Mouse (Mus musculus): ENCODE measurements around the gene Chchd6. TPM values are rescaled to one million over a fixed set of nuclear protein-coding genes. Genes with fewer than 3 reads are reported as not detected.

Chchd6 gene
- polyA plus RNA-seq, 1 experiment from 2014 or later, result 66.9 TPM

DNA sequence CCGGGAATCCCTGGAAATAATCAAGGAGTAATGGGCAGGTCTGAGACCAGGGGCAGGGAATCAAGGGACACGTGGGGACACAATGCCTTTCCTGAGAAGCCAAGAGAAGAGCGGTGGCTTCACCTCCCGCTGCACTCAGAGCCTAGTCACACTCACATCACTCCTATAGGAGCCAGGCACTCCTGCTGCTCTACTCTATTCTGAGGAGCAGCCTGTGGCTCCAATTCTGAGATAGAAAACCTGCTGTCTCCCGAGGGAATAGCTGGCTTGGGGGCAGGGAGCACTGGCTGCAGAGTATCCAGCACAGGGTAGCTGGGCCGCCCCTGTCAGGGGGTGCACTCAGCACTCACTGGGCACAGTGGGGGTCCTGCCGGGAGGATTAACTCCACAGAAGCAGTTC, 239.8 kb downstream of the Chchd6 start:
- DNase-seq (ENCODE audit: low spot score) (no peak), ATAC-seq (ENCODE audit: insufficient number of reproducible peaks, low FRiP score, low TSS enrichment, low read depth) (no peak)
- Histone ChIP-seq H3K9me3 (ENCODE audit: control insufficient read depth, low read length) (no peaks in the 10 kb centered on the region), H3K4me2 (ENCODE audit: low read depth, severe bottlenecking) (no peak overlapping the region), H3K36me3 (ENCODE audit: control insufficient read depth, insufficient read depth, low read length) (peaks cover 10% of the 10 kb centered on the region), H3K4me3 (ENCODE audit: low read depth, low read length) (no peak overlapping the region), H3K27ac (replicated peaks; ENCODE audit: low read depth, low read length) (no peak overlapping the region), H3K27me3 (ENCODE audit: control insufficient read depth, insufficient read depth, low read length) (no peaks in the 10 kb centered on the region), H3K4me1 (ENCODE audit: control insufficient read depth, insufficient read depth, low read length) (peaks cover 24% of the 10 kb centered on the region), H3K9ac (ENCODE audit: low read length) (no peak overlapping the region)
- 60% methylated on average over 7 of the region's 7 CpGs for WGBS

DNA sequence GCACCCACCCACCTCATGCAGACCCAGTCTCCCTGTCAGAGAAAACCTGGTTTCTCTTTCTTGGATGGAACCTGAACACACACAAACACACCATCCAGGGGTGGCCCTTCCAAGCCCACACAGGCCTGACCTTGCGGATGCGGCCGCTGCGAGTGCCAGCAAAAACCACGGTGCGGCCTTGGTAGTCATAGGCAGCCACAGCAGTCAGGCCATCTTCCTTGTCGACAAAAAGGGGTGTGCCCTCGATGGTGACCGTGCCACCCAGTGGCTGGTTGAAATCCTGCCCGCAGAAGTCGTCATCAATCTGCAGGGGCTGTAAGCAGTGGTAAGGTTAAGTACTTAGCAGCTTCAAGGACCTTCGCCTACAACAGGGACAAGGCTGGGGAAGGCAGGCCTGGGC, 240.7 kb downstream of the Chchd6 start:
- Histone ChIP-seq H3K4me3 (ENCODE audit: low read depth, low read length) (no peak overlapping the region), H3K4me2 (ENCODE audit: low read depth, severe bottlenecking) (no peak overlapping the region), H3K27ac (replicated peaks; ENCODE audit: low read depth, low read length) (no peak overlapping the region), H3K4me1 (ENCODE audit: control insufficient read depth, insufficient read depth, low read length) (peaks cover 15% of the 10 kb centered on the region), H3K27me3 (ENCODE audit: control insufficient read depth, insufficient read depth, low read length) (no peaks in the 10 kb centered on the region), H3K36me3 (ENCODE audit: control insufficient read depth, insufficient read depth, low read length) (peaks cover 12% of the 10 kb centered on the region), H3K9me3 (ENCODE audit: control insufficient read depth, low read length) (no peaks in the 10 kb centered on the region), H3K9ac (ENCODE audit: low read length) (no peak overlapping the region)
- no peak for DNase-seq (ENCODE audit: low spot score)
- ATAC-seq (ENCODE audit: insufficient number of reproducible peaks, low FRiP score, low TSS enrichment, low read depth), result no peak
- WGBS, result 89% methylated on average over 12 of the region's 12 CpGs

DNA sequence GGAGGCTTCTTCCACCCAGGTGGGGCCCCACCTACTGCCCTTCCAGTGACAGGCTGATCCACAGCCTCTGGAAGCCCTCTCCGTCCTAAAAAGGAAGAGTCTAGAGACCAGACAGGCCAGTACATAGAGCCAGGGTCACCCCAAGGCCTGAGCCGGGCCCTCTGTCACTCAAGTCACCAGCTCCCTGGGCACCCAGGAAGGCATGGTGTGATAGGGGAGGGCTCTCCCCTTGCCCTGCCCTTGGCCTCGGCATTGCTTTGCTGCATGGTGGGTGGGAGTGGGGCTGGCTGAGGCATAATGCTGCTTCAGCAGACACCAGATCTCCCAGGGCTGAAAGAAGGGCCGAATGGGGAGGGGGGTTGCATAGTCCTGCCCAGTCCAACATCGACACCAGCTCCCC, 241.4 kb downstream of the Chchd6 start:
- peaks cover 15% of the 10 kb centered on the region for H3K4me1 ChIP-seq (ENCODE audit: control insufficient read depth, insufficient read depth, low read length)
- H3K9ac ChIP-seq (ENCODE audit: low read length), result no peak overlapping the region
- ATAC-seq (ENCODE audit: insufficient number of reproducible peaks, low FRiP score, low TSS enrichment, low read depth) (no peak), DNase-seq (ENCODE audit: low spot score) (no peak)
- H3K36me3 ChIP-seq (ENCODE audit: control insufficient read depth, insufficient read depth, low read length), result peaks cover 15% of the 10 kb centered on the region
- WGBS, result 87% methylated on average over 5 of the region's 5 CpGs
- no peak overlapping the region for H3K4me3 ChIP-seq (ENCODE audit: low read depth, low read length)
- no peaks in the 10 kb centered on the region for H3K9me3 ChIP-seq (ENCODE audit: control insufficient read depth, low read length)
- no peaks in the 10 kb centered on the region for H3K27me3 ChIP-seq (ENCODE audit: control insufficient read depth, insufficient read depth, low read length)
- H3K27ac ChIP-seq (replicated peaks; ENCODE audit: low read depth, low read length), result no peak overlapping the region
- no peak overlapping the region for H3K4me2 ChIP-seq (ENCODE audit: low read depth, severe bottlenecking)

DNA sequence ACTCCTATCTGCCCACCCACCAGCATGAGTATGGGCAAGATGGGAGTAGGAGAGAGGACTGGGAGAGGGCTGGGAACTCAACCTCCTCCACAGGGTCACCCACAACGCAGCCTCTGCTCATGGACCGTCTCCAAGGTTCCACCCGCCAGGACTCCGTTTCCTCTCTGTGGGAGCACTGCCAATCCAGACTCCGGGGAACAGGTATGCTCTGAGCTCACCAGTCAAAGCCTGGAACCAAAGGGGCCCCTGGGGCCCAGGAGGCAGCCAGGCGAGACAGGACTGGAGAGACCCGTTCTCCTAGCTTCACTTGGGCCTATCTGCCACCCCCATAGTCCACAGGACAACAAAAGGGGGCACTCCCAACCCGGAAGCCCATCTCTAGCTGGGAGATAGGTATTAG, 242.4 kb downstream of the Chchd6 start:
- WGBS, result 90% methylated on average over 8 of the region's 8 CpGs
- Histone ChIP-seq H3K9me3 (ENCODE audit: control insufficient read depth, low read length) (no peaks in the 10 kb centered on the region), H3K27ac (replicated peaks; ENCODE audit: low read depth, low read length) (peak overlapping the region; percentile 53; the same call in 1 of the 2 replicates), H3K4me2 (ENCODE audit: low read depth, severe bottlenecking) (no peak overlapping the region), H3K36me3 (ENCODE audit: control insufficient read depth, insufficient read depth, low read length) (peaks cover 17% of the 10 kb centered on the region), H3K27me3 (ENCODE audit: control insufficient read depth, insufficient read depth, low read length) (no peaks in the 10 kb centered on the region), H3K4me1 (ENCODE audit: control insufficient read depth, insufficient read depth, low read length) (peaks cover 15% of the 10 kb centered on the region), H3K9ac (ENCODE audit: low read length) (no peak overlapping the region), H3K4me3 (ENCODE audit: low read depth, low read length) (no peak overlapping the region)
- DNase-seq (ENCODE audit: low spot score) (no peak), ATAC-seq (ENCODE audit: insufficient number of reproducible peaks, low FRiP score, low TSS enrichment, low read depth) (no peak)

DNA sequence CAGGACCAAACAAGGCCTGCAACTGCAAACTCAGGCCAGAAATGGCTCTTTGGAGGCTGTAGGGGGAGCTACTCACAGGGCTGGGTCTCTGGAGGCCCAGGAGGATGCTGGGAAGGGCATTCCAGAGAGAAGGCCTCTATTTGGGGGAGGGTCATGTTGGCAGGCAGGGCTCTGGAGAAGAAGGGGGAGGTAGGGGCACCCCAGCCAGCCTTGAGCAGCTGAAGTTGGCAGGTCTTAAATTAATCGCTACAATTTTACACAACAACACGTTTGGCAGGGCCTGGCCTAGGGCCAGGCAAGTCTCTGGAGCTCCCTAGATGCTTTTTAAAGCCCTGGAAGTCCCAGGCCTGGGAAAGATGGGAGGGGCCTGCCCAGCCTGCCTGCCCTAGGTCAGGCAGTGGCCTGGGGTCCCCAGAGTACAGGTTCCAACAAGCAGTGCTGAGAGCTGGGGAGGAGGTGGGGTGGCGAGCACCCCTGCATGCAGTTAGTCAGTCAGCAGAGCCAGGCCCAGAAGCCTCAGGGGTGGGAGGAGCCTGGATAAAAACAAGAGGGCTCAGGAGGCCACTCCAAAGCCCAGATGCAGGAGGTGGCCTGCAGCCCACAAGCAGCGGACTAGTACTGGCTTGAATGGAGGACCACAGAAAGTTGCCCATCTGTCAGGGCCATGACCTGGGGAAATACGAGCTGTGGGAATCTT, 243.9 kb downstream of the Chchd6 start:
- Histone ChIP-seq H3K27me3 (ENCODE audit: control insufficient read depth, insufficient read depth, low read length) (no peaks in the 10 kb centered on the region), H3K27ac (replicated peaks; ENCODE audit: low read depth, low read length) (peak overlapping the region; percentile 53), H3K36me3 (ENCODE audit: control insufficient read depth, insufficient read depth, low read length) (peaks cover 12% of the 10 kb centered on the region), H3K9ac (ENCODE audit: low read length) (no peak overlapping the region), H3K9me3 (ENCODE audit: control insufficient read depth, low read length) (no peaks in the 10 kb centered on the region), H3K4me3 (ENCODE audit: low read depth, low read length) (no peak overlapping the region), H3K4me1 (ENCODE audit: control insufficient read depth, insufficient read depth, low read length) (peaks cover 15% of the 10 kb centered on the region), H3K4me2 (ENCODE audit: low read depth, severe bottlenecking) (no peak overlapping the region; the same call in 1 of the 2 replicates)
- DNase-seq (ENCODE audit: low spot score) (peak; percentile 53), ATAC-seq (ENCODE audit: insufficient number of reproducible peaks, low FRiP score, low TSS enrichment, low read depth) (peak; percentile 85)
- 23% methylated on average over 5 of the region's 5 CpGs for WGBS

DNA sequence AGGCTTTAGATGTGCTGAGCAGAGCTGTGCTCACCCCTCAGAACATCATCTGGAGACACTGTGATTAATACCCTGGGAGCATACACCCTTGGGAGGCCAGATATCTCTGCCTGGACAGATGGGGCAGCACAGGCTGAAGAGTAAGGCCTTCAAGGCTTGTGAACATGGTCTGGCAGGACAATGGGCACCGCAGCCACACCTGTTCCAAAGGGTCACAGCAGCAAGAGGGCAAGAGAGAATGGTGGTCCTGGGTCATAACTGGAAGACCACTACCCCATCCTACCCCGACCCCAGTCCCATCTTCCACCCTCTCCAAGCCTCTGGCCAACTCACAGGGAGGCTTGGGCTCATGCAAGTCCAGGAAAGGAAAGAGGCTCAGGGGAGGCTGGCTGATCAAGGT, 244.9 kb downstream of the Chchd6 start:
- Histone ChIP-seq H3K4me1 (ENCODE audit: control insufficient read depth, insufficient read depth, low read length) (peaks cover 22% of the 10 kb centered on the region), H3K36me3 (ENCODE audit: control insufficient read depth, insufficient read depth, low read length) (peaks cover 11% of the 10 kb centered on the region), H3K4me3 (ENCODE audit: low read depth, low read length) (no peak overlapping the region), H3K9ac (ENCODE audit: low read length) (no peak overlapping the region), H3K27me3 (ENCODE audit: control insufficient read depth, insufficient read depth, low read length) (no peaks in the 10 kb centered on the region), H3K4me2 (ENCODE audit: low read depth, severe bottlenecking) (no peak overlapping the region), H3K27ac (replicated peaks; ENCODE audit: low read depth, low read length) (no peak overlapping the region; the same call in 1 of the 2 replicates), H3K9me3 (ENCODE audit: control insufficient read depth, low read length) (no peaks in the 10 kb centered on the region)
- ATAC-seq (ENCODE audit: insufficient number of reproducible peaks, low FRiP score, low TSS enrichment, low read depth) (no peak), DNase-seq (ENCODE audit: low spot score) (no peak)
- 96% methylated on average over 2 of the region's 2 CpGs for WGBS

DNA sequence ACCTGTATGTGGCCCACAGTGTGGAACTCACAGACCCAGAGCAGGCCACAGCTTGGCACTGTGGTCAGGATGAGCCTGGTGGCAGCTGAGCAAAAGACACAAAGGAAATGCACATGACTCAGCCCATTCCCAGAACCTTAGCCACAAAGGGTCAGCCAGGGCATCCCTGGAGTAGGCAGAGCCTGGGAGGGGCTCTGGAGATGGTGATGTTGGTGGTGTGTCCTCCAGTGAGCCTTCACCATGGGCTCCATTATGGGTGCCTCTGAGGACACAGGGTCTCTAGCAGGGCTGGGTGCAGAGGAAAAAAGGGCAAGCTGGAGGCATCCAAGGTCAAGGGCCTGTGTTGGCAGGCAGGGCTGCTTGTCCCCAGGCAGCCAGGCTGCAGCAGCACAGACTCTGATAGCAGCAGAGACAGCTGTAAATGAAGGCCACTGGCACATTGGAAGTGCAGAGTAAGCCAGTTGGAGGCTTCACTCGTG, 245.4 kb downstream of the Chchd6 start:
- 81% methylated on average over 1 of the region's 1 CpGs for WGBS
- H3K4me2 ChIP-seq (ENCODE audit: low read depth, severe bottlenecking), result no peak overlapping the region
- no peak overlapping the region for H3K9ac ChIP-seq (ENCODE audit: low read length)
- no peak overlapping the region for H3K27ac ChIP-seq (replicated peaks; ENCODE audit: low read depth, low read length)
- H3K9me3 ChIP-seq (ENCODE audit: control insufficient read depth, low read length), result no peaks in the 10 kb centered on the region
- DNase-seq (ENCODE audit: low spot score) (no peak), ATAC-seq (ENCODE audit: insufficient number of reproducible peaks, low FRiP score, low TSS enrichment, low read depth) (no peak)
- H3K4me1 ChIP-seq (ENCODE audit: control insufficient read depth, insufficient read depth, low read length), result peaks cover 26% of the 10 kb centered on the region
- peaks cover 11% of the 10 kb centered on the region for H3K36me3 ChIP-seq (ENCODE audit: control insufficient read depth, insufficient read depth, low read length)
- H3K27me3 ChIP-seq (ENCODE audit: control insufficient read depth, insufficient read depth, low read length), result no peaks in the 10 kb centered on the region
- no peak overlapping the region for H3K4me3 ChIP-seq (ENCODE audit: low read depth, low read length)

DNA sequence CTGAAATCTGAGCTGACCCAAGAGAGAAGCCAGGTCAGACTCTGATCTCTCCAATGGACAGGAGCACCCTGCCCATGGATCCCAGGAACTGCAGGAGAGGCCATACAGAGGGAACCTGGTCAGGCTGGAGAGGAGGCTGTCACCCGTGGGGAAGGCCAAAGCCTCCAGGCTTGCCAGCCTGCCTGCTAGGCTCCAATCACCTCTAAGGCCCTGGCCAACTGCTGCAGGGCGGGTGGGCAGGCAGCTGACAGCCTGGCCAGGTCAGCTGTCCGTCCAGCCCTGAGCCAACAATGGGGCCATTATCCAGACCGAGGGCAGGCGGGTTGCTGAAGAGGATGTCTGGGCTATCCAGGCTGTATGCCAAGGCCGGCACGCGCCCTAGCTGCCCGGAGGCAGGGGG, 247.1 kb downstream of the Chchd6 start:
- Histone ChIP-seq H3K36me3 (ENCODE audit: control insufficient read depth, insufficient read depth, low read length) (peaks cover 9% of the 10 kb centered on the region), H3K4me1 (ENCODE audit: control insufficient read depth, insufficient read depth, low read length) (peaks cover 38% of the 10 kb centered on the region), H3K27me3 (ENCODE audit: control insufficient read depth, insufficient read depth, low read length) (no peaks in the 10 kb centered on the region), H3K27ac (replicated peaks; ENCODE audit: low read depth, low read length) (no peak overlapping the region), H3K4me2 (ENCODE audit: low read depth, severe bottlenecking) (no peak overlapping the region), H3K9me3 (ENCODE audit: control insufficient read depth, low read length) (no peaks in the 10 kb centered on the region), H3K9ac (ENCODE audit: low read length) (no peak overlapping the region), H3K4me3 (ENCODE audit: low read depth, low read length) (no peak overlapping the region)
- ATAC-seq (ENCODE audit: insufficient number of reproducible peaks, low FRiP score, low TSS enrichment, low read depth) (no peak), DNase-seq (ENCODE audit: low spot score) (no peak)
- 85% methylated on average over 9 of the region's 9 CpGs for WGBS

DNA sequence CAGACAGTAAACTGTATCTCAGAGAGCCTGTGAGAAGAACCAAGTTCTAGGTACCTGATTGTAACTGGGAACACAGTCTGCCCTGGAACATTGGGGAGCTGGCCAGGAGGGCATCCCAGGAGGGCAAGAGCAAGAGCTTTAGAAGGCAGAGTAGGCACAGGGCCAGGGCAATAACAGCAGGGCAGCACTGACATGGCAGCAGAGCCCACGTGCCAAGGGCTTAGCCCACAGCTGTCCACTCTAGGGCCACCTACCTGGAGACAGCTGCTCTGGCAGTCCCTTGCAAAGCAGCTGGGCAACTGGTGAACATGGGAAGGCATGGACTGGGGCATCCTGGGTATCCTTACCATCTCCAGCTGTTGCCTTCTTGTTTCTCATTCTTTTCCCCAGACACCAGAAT, 247.7 kb downstream of the Chchd6 start:
- WGBS, result 94% methylated on average over 1 of the region's 1 CpGs
- Histone ChIP-seq H3K4me3 (ENCODE audit: low read depth, low read length) (no peak overlapping the region), H3K4me1 (ENCODE audit: control insufficient read depth, insufficient read depth, low read length) (peaks cover 38% of the 10 kb centered on the region), H3K4me2 (ENCODE audit: low read depth, severe bottlenecking) (no peak overlapping the region), H3K27ac (replicated peaks; ENCODE audit: low read depth, low read length) (no peak overlapping the region), H3K9me3 (ENCODE audit: control insufficient read depth, low read length) (no peaks in the 10 kb centered on the region), H3K36me3 (ENCODE audit: control insufficient read depth, insufficient read depth, low read length) (peaks cover 9% of the 10 kb centered on the region), H3K9ac (ENCODE audit: low read length) (no peak overlapping the region), H3K27me3 (ENCODE audit: control insufficient read depth, insufficient read depth, low read length) (no peaks in the 10 kb centered on the region)
- DNase-seq (ENCODE audit: low spot score) (no peak), ATAC-seq (ENCODE audit: insufficient number of reproducible peaks, low FRiP score, low TSS enrichment, low read depth) (no peak)
